Mouse (Mus musculus): ENCODE measurements around the gene Cyp2d9. TPM values are rescaled to one million over a fixed set of nuclear protein-coding genes. Genes with fewer than 3 reads are reported as not detected.
"Not testable (repeated sequence)": the region's sequence is repeated elsewhere in the genome, so short reads cannot be mapped to it uniquely, and the experiment has no call there.

Gene Cyp2d9
- polyA plus RNA-seq, 1 experiment from 2014 or later = not detected

DNA sequence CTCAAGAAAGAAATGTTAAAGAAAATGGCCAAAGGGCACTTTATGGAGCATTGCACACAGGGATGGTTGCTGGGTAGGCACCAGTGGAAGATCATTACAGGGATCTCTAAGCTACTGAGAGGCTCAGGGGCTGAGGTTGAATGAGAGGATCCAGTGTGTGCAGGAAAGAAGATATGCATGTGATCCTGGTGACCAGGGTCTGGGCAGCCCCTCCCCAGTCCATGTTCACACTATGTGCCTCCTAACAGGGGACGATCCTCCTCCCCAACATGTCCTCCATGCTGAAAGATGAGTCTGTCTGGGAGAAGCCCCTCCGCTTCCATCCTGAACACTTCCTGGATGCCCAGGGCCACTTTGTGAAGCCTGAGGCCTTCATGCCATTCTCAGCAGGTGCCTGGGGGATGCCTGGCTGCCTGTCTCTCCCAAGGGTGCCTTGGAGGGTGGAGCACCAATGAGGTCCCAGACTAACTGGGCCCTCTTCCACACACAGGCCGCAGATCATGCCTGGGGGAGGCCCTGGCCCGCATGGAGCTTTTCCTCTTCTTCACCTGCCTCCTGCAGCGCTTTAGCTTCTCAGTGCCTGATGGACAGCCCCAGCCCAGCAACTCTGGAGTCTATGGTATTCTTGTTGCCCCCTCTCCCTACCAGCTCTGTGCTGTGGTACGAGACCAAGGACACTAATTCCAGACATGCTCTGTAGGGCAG, 23.0 kb downstream of the Cyp2d9 start:
- H3K27ac ChIP-seq (replicated peaks; ENCODE audit: low read depth, low read length); DNase-seq (ENCODE audit: low spot score); H3K36me3 ChIP-seq (ENCODE audit: control insufficient read depth, insufficient read depth, low read length); H3K9ac ChIP-seq (ENCODE audit: low read depth, low read length); H3K4me1 ChIP-seq (ENCODE audit: control insufficient read depth, insufficient read depth, low read length); H3K9me3 ChIP-seq (ENCODE audit: control insufficient read depth, low read length); H3K4me3 ChIP-seq (ENCODE audit: low read depth, low read length); H3K4me2 ChIP-seq (ENCODE audit: low read depth, low read length); ATAC-seq (ENCODE audit: low read depth); H3K27me3 ChIP-seq (replicated peaks; ENCODE audit: control insufficient read depth, insufficient read depth, low read length): not testable (repeated sequence)
- 83% methylated on average over 5 of the region's 6 CpGs for WGBS

DNA sequence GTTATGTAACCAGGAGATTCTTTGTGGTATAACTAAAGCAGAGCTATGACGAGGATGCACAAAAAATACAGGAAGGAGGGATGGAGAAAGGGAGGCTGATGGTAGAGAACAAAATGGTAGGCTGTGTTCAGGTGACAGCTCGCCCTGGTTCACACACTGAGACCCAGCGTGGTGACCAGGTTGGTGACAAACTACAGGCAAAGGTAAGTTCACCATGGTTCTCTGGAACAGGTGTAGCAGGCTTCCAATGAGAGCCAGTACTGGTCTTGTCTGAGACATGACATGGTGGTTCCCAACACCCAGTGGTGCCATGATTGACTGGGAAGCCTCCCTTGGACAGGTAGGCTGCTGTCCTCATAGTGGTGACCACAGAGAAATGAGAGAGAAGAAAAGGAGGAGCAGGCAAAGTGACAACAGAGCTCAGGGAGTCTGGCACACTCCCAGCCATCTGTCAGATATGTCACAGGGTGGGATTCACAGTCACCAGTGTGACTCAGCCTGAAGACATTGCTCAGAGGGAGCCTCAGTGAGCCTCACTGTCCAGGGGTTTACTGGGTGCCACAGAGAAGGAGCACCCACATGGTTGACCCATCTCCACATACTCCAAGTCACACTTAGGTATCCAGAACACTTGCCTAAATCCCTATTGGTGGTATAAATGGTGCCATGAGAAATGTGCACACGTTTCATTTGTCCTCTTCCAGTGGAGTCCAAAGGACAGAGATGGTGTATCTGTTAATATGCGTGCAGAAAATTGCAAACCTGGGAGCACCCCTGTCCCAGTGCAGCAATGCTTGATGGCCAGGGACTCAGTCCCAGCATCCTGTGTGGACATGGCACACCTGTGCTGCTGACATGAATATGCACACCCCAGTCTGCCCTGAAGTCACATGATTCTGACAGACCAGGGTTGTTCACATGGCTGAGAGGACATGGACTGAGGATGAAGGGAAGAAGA, 24.1 kb downstream of the Cyp2d9 start:
- ATAC-seq (ENCODE audit: low read depth) = no peak
- H3K36me3 ChIP-seq (ENCODE audit: control insufficient read depth, insufficient read depth, low read length) = no peaks in the 10 kb centered on the region
- H3K4me2 ChIP-seq (ENCODE audit: low read depth, low read length) = no peak overlapping the region
- WGBS = 78% methylated on average over 5 of the region's 5 CpGs
- no peak for DNase-seq (ENCODE audit: low spot score)
- no peak overlapping the region for H3K9ac ChIP-seq (ENCODE audit: low read depth, low read length)
- no peaks in the 10 kb centered on the region for H3K27me3 ChIP-seq (replicated peaks; ENCODE audit: control insufficient read depth, insufficient read depth, low read length)
- no peak overlapping the region for H3K27ac ChIP-seq (replicated peaks; ENCODE audit: low read depth, low read length)
- no peaks in the 10 kb centered on the region for H3K4me1 ChIP-seq (ENCODE audit: control insufficient read depth, insufficient read depth, low read length)
- no peaks in the 10 kb centered on the region for H3K9me3 ChIP-seq (ENCODE audit: control insufficient read depth, low read length)
- no peak overlapping the region for H3K4me3 ChIP-seq (ENCODE audit: low read depth, low read length)

DNA sequence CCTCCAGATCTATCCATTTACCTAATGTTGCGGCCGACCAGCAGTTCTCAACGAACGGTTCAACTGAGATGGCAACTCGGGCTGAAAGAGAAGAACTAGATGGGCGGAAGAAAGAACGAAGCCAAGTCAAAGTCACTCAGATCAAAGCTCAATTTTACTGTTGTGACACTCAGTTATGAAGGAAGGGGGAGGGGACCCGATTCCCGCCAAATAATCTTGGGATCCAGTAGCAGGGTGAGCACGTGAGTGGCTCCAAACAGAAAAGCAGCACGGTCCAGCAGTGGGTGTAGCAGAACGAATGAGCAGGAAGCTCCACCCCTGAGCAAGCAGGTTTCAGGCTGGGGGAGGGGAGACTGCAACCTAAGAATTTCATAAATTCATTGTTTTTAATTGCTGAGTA, 26.0 kb downstream of the Cyp2d9 start:
- not testable (repeated sequence) for DNase-seq (ENCODE audit: low spot score); ATAC-seq (ENCODE audit: low read depth); H3K4me2 ChIP-seq (ENCODE audit: low read depth, low read length); H3K27ac ChIP-seq (replicated peaks; ENCODE audit: low read depth, low read length); H3K4me3 ChIP-seq (ENCODE audit: low read depth, low read length); H3K27me3 ChIP-seq (replicated peaks; ENCODE audit: control insufficient read depth, insufficient read depth, low read length); H3K9me3 ChIP-seq (ENCODE audit: control insufficient read depth, low read length); H3K9ac ChIP-seq (ENCODE audit: low read depth, low read length); H3K36me3 ChIP-seq (ENCODE audit: control insufficient read depth, insufficient read depth, low read length); H3K4me1 ChIP-seq (ENCODE audit: control insufficient read depth, insufficient read depth, low read length)
- 78% methylated on average over 12 of the region's 12 CpGs for WGBS

DNA sequence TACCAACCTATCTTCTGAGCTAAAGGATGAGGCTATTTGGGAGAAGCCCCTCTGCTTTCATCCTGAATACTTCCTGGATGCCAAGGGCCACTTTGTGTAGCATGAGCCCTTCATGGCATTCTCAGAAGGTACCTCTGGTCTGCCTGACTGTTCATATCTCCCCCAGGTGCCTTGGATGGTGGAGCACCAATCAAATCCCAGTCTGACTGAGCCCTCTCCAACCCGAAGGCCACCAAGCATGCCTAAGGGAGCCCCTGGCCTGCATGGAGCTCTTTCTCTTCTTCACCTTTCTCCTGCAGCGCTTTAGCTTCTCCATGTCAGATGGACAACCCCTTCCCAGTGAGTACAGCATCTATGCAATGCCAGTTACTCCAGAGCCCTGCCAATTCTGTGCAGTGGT, 31.5 kb downstream of the Cyp2d9 start:
- Histone ChIP-seq H3K9ac (ENCODE audit: low read depth, low read length) (no peak overlapping the region), H3K36me3 (ENCODE audit: control insufficient read depth, insufficient read depth, low read length) (no peaks in the 10 kb centered on the region), H3K4me2 (ENCODE audit: low read depth, low read length) (no peak overlapping the region), H3K27me3 (replicated peaks; ENCODE audit: control insufficient read depth, insufficient read depth, low read length) (no peaks in the 10 kb centered on the region), H3K4me1 (ENCODE audit: control insufficient read depth, insufficient read depth, low read length) (no peaks in the 10 kb centered on the region), H3K27ac (replicated peaks; ENCODE audit: low read depth, low read length) (no peak overlapping the region), H3K9me3 (ENCODE audit: control insufficient read depth, low read length) (no peaks in the 10 kb centered on the region), H3K4me3 (ENCODE audit: low read depth, low read length) (no peak overlapping the region)
- WGBS = 91% methylated on average over 2 of the region's 2 CpGs
- DNase-seq (ENCODE audit: low spot score) (no peak), ATAC-seq (ENCODE audit: low read depth) (no peak)

DNA sequence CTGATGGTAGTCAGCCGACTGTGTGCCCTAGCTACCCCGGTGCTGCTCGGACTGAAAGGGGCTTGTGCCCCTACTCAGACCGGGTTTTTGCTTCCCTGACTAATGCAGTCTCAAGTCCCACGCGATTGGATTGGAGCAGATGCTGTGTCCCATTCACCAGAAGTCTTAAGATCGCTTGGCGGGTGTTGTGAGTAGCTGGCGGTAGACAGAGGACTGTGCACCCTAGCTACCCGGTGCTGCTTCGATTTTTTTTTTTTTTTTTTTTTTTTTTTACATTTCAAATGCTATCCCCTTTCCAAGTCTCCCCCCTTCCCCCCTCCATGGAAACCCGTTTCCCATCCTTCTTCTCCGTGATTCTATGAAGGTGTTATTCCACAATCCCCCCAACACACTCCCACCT, 61.0 kb downstream of the Cyp2d9 start:
- not testable (repeated sequence) for H3K9ac ChIP-seq (ENCODE audit: low read depth, low read length); H3K27me3 ChIP-seq (replicated peaks; ENCODE audit: control insufficient read depth, insufficient read depth, low read length); H3K4me2 ChIP-seq (ENCODE audit: low read depth, low read length); ATAC-seq (ENCODE audit: low read depth); DNase-seq (ENCODE audit: low spot score); H3K4me3 ChIP-seq (ENCODE audit: low read depth, low read length); H3K9me3 ChIP-seq (ENCODE audit: control insufficient read depth, low read length); H3K36me3 ChIP-seq (ENCODE audit: control insufficient read depth, insufficient read depth, low read length); H3K4me1 ChIP-seq (ENCODE audit: control insufficient read depth, insufficient read depth, low read length); H3K27ac ChIP-seq (replicated peaks; ENCODE audit: low read depth, low read length)
- WGBS = 68% methylated on average over 13 of the region's 13 CpGs

Small RNA genes lying within 50 kb of the gene (microRNA-seq; reads per million reads assigned to microRNA genes)
- gene Gm25990 (ENCODE audit: borderline number of aligned reads) (not detected), gene Gm27331 (ENCODE audit: borderline number of aligned reads) (not detected), gene Gm27622 (ENCODE audit: borderline number of aligned reads) (not detected), gene Gm27825 (ENCODE audit: borderline number of aligned reads) (not detected), gene Mir7684 (ENCODE audit: borderline number of aligned reads) (not detected)

Other genes with a start within 250 kb of the Cyp2d9 start
- gene Shisa8, start 220.6 kb upstream of the Cyp2d9 start, polyA plus RNA-seq (2014; fragmentation: Nextera tagmentation; extraction: Ambion mirVana) = 0.93 and 1.4 TPM in 2 replicates
- gene Tnfrsf13c, start 209.1 kb upstream of the Cyp2d9 start, polyA plus RNA-seq (2014; fragmentation: Nextera tagmentation; extraction: Ambion mirVana) = 0.17 and 0.40 TPM in 2 replicates
- 51.7 and 63.5 TPM in 2 replicates for gene Cenpm, start 188.7 kb upstream of the Cyp2d9 start, polyA plus RNA-seq (2014; fragmentation: Nextera tagmentation; extraction: Ambion mirVana)
- 0.25 TPM in 1 of 2 replicates, not detected in the other for gene 1500009C09Rik, start 181.0 kb upstream of the Cyp2d9 start, polyA plus RNA-seq (2014; fragmentation: Nextera tagmentation; extraction: Ambion mirVana)
- 13.7 and 16.7 TPM in 2 replicates for gene Sept3, start 158.5 kb upstream of the Cyp2d9 start, polyA plus RNA-seq (2014; fragmentation: Nextera tagmentation; extraction: Ambion mirVana)
- 0.20 TPM in 1 of 2 replicates, not detected in the other for gene Wbp2nl, start 134.5 kb upstream of the Cyp2d9 start, polyA plus RNA-seq (2014; fragmentation: Nextera tagmentation; extraction: Ambion mirVana)
- gene Naga, start 94.5 kb upstream of the Cyp2d9 start, polyA plus RNA-seq (2014; fragmentation: Nextera tagmentation; extraction: Ambion mirVana) = 55.7 and 65.8 TPM in 2 replicates
- 12.9 and 15.3 TPM in 2 replicates for gene Pheta2, start 94.5 kb upstream of the Cyp2d9 start, polyA plus RNA-seq (2014; fragmentation: Nextera tagmentation; extraction: Ambion mirVana)
- 242 and 262 TPM in 2 replicates for gene Smdt1, start 94.5 kb upstream of the Cyp2d9 start, polyA plus RNA-seq (2014; fragmentation: Nextera tagmentation; extraction: Ambion mirVana)
- gene Ndufa6, start 79.1 kb upstream of the Cyp2d9 start, polyA plus RNA-seq (2014; fragmentation: Nextera tagmentation; extraction: Ambion mirVana) = 325 and 390 TPM in 2 replicates
- gene Cyp2d22, start 53.2 kb upstream of the Cyp2d9 start, polyA plus RNA-seq (2014; fragmentation: Nextera tagmentation; extraction: Ambion mirVana) = 5.4 and 5.6 TPM in 2 replicates
- gene Cyp2d11, start 39.4 kb upstream of the Cyp2d9 start, polyA plus RNA-seq (2014; fragmentation: Nextera tagmentation; extraction: Ambion mirVana) = not detected in 2 replicates
- gene Cyp2d10, start 26.2 kb upstream of the Cyp2d9 start, polyA plus RNA-seq (2014; fragmentation: Nextera tagmentation; extraction: Ambion mirVana) = not detected in 2 replicates
- gene Cyp2d12, start 121.6 kb downstream of the Cyp2d9 start, polyA plus RNA-seq (2014; fragmentation: Nextera tagmentation; extraction: Ambion mirVana) = not detected in 2 replicates
- not detected in 2 replicates for gene Cyp2d34, start 187.5 kb downstream of the Cyp2d9 start, polyA plus RNA-seq (2014; fragmentation: Nextera tagmentation; extraction: Ambion mirVana)